Mouse (Mus musculus): ENCODE data around the gene Itprip. TPM values are rescaled to one million over a fixed set of nuclear protein-coding genes. Genes with fewer than 3 reads are reported as not detected.

Itprip gene
- total RNA-seq, 1 experiment: 7.2 TPM

DNA sequence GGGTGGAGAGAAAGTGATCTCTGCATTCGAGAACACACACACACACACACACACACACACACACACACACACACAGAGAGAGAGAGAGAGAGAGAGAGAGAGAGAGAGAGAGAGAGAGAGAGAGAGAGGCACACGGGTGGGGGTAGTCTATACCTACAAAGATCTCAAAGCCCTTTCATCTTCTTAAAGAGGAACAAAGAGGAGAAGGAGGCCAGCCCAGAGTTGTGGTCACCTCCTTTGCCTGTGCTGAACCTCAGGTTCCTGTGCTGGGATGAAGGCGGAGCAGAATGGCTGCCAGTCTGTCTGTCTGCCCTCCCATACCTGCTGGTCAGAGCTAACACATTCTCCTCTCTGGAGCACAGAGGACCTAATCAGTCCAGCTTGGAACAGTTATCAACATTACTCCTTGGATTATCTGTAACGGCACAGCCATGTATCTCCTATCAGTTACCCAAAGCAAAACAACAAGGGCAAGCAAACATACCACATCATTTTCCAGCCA is 8.9 kb downstream of the Itprip start:
- no peak overlapping the region for H3K4me3 ChIP-seq (ENCODE audit: insufficient read depth in 1 of 2, low read depth in 1 of 2, low read length in 2 of 2, poor library complexity in 1 of 2, severe bottlenecking in 1 of 2)
- no peak overlapping the region for H3K27ac ChIP-seq (ENCODE audit: insufficient read depth, low read depth, low read length, poor library complexity, severe bottlenecking)
- no peak for DNase-seq (ENCODE audit: low read depth, low spot score)
- TF ChIP-seq HCFC1 (IDR thresholded peaks at IDR 0.05; ENCODE audit: borderline replicate concordance, insufficient read depth, low read length) (no peak), MAFK (IDR thresholded peaks at IDR 0.05; ENCODE audit: insufficient read depth, low read depth, low read length) (no peak), ZC3H11A (IDR thresholded peaks at IDR 0.05; ENCODE audit: borderline replicate concordance, low read depth, low read length) (no peak), CHD2 (IDR thresholded peaks at IDR 0.05; ENCODE audit: low read depth, low read length) (no peak), ZNF384 (IDR thresholded peaks at IDR 0.05; ENCODE audit: low read depth, low read length) (no peak)
- H3K4me1 ChIP-seq (ENCODE audit: control insufficient read depth in 2 of 2, insufficient read depth in 2 of 2, low read length in 2 of 2, poor library complexity in 1 of 2): peaks cover 2 to 12% of the 10 kb centered on the region in 2 experiments; a peak in 2 of 4 replicates
- no peaks in the 10 kb centered on the region for H3K36me3 ChIP-seq (ENCODE audit: control insufficient read depth, insufficient read depth, low read length, poor library complexity, severe bottlenecking)
- in situ Hi-C loops (cut with MboI; ENCODE audit: low sequenced_read_pairs in 2 of 2, unreplicated experiment in 2 of 2): no loop called here
- no peak overlapping the region for H3K9ac ChIP-seq (ENCODE audit: insufficient read depth, low read depth, low read length, poor library complexity, severe bottlenecking)
- H3K9me3 ChIP-seq (ENCODE audit: control insufficient read depth, insufficient read depth, low read depth, low read length): no peaks in the 10 kb centered on the region

DNA sequence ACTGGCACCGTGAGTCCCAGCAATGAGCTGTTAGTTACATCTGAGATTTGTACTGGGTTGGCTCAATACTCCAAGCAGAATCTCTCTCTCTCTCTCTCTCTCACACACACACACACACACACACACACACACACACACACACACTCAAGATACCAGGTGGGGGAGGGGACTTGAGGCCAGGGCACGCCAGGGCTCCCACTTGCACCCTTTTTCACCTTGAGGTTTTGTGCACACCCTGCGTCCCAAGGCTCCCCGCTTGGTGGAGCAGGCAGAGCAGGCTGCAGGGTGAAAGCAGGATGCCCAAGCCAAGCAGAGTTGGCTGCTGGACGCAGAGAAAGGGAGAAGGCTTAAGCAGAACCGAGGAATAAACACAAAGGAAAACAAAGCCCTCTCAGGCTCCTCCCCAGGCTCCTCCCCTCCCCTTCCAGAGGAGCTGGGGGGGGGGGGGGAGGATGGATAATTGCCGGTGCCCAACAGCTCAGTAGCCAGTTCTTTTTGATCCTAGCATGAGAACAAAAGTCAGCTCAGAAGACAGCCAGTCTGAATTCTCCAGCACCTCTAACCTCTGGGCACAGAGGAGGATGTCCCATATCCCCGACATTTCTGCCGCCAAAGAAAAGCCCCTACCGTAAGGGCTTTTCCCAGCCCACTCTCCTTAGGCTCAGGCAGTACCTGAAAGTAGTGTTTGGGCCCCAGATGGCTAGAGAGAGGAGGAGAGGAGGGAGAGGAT is 9.5 kb downstream of the Itprip start:
- Histone ChIP-seq H3K4me1 (ENCODE audit: control insufficient read depth in 2 of 2, insufficient read depth in 2 of 2, low read length in 2 of 2, poor library complexity in 1 of 2) (peaks cover 2 to 12% of the 10 kb centered on the region in 2 experiments; a peak in 2 of 4 replicates), H3K4me3 (ENCODE audit: insufficient read depth in 1 of 2, low read depth in 1 of 2, low read length in 2 of 2, poor library complexity in 1 of 2, severe bottlenecking in 1 of 2) (no peak overlapping the region; a peak in 1 of 4 replicates), H3K9me3 (ENCODE audit: control insufficient read depth, insufficient read depth, low read depth, low read length) (no peaks in the 10 kb centered on the region), H3K36me3 (ENCODE audit: control insufficient read depth, insufficient read depth, low read length, poor library complexity, severe bottlenecking) (no peaks in the 10 kb centered on the region), H3K27ac (ENCODE audit: insufficient read depth, low read depth, low read length, poor library complexity, severe bottlenecking) (no peak overlapping the region), H3K9ac (ENCODE audit: insufficient read depth, low read depth, low read length, poor library complexity, severe bottlenecking) (0 out of 2 replicates have a peak overlapping the region, but pooled peaks have one; percentile 0)
- TF ChIP-seq CHD2 (IDR thresholded peaks at IDR 0.05; ENCODE audit: low read depth, low read length): no peak
- no peak for TF ChIP-seq MAFK (IDR thresholded peaks at IDR 0.05; ENCODE audit: insufficient read depth, low read depth, low read length)
- TF ChIP-seq ZC3H11A (IDR thresholded peaks at IDR 0.05; ENCODE audit: borderline replicate concordance, low read depth, low read length): no peak
- TF ChIP-seq ZNF384 (IDR thresholded peaks at IDR 0.05; ENCODE audit: low read depth, low read length): no peak
- no peak for TF ChIP-seq HCFC1 (IDR thresholded peaks at IDR 0.05; ENCODE audit: borderline replicate concordance, insufficient read depth, low read length)
- in situ Hi-C loops (cut with MboI; ENCODE audit: low sequenced_read_pairs in 2 of 2, unreplicated experiment in 2 of 2): no loop called here
- no peak for DNase-seq (ENCODE audit: low read depth, low spot score)

DNA sequence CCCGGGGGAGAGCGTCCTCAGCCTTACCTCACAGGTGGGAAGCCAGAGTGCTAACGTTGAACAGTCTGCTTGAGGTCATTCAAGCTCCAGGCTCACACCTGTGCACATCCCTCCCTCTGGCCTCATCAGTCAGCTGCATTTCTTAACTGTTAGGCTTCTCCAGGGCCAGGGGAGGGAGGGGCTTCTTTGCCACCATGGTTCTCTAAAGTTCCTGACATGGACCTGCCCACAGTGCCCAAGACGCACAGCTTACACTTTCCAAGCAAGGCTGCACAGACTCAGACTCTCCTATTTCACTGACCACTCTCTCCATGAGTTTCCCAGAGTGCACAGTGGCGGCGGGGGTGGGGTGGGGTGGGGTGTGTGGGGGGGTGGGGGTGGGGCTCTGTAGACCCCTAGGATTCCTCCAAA is 10.1 kb downstream of the Itprip start:
- in situ Hi-C loops (cut with MboI; ENCODE audit: low sequenced_read_pairs in 2 of 2, unreplicated experiment in 2 of 2): no loop called here
- H3K9me3 ChIP-seq (ENCODE audit: control insufficient read depth, insufficient read depth, low read depth, low read length): no peaks in the 10 kb centered on the region
- peaks cover 2 to 12% of the 10 kb centered on the region in 2 experiments; a peak in 2 of 4 replicates for H3K4me1 ChIP-seq (ENCODE audit: control insufficient read depth in 2 of 2, insufficient read depth in 2 of 2, low read length in 2 of 2, poor library complexity in 1 of 2)
- H3K9ac ChIP-seq (ENCODE audit: insufficient read depth, low read depth, low read length, poor library complexity, severe bottlenecking): no peak overlapping the region
- H3K27ac ChIP-seq (ENCODE audit: insufficient read depth, low read depth, low read length, poor library complexity, severe bottlenecking): no peak overlapping the region
- no peak for TF ChIP-seq HCFC1 (IDR thresholded peaks at IDR 0.05; ENCODE audit: borderline replicate concordance, insufficient read depth, low read length)
- TF ChIP-seq ZC3H11A (IDR thresholded peaks at IDR 0.05; ENCODE audit: borderline replicate concordance, low read depth, low read length): no peak
- no peak for TF ChIP-seq CHD2 (IDR thresholded peaks at IDR 0.05; ENCODE audit: low read depth, low read length)
- no peak for TF ChIP-seq MAFK (IDR thresholded peaks at IDR 0.05; ENCODE audit: insufficient read depth, low read depth, low read length)
- no peak for TF ChIP-seq ZNF384 (IDR thresholded peaks at IDR 0.05; ENCODE audit: low read depth, low read length)
- DNase-seq (ENCODE audit: low read depth, low spot score): no peak
- no peak overlapping the region for H3K4me3 ChIP-seq (ENCODE audit: insufficient read depth in 1 of 2, low read depth in 1 of 2, low read length in 2 of 2, poor library complexity in 1 of 2, severe bottlenecking in 1 of 2)
- no peaks in the 10 kb centered on the region for H3K36me3 ChIP-seq (ENCODE audit: control insufficient read depth, insufficient read depth, low read length, poor library complexity, severe bottlenecking)

DNA sequence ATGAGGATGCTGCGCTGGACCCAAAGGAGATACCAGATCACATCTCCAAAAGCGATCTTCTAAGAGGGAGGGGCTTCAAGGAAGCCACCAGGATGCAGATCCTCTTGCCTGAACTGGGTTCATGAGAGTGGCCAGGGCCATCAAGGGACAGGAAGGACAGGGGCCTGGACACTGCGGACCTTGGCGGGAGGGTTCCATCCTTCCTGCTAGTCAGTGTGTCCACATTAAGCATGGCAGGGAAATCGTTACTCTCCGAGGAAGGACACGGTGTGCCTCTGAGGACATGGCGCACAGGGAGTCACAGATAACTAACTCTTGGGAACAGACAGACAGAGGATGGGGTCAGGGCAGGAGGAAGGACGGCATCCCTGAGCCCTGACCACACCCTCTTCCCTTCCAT is 11.5 kb downstream of the Itprip start:
- no peak for DNase-seq (ENCODE audit: low read depth, low spot score)
- H3K27ac ChIP-seq (ENCODE audit: insufficient read depth, low read depth, low read length, poor library complexity, severe bottlenecking): no peak overlapping the region
- H3K4me3 ChIP-seq (ENCODE audit: insufficient read depth in 1 of 2, low read depth in 1 of 2, low read length in 2 of 2, poor library complexity in 1 of 2, severe bottlenecking in 1 of 2): no peak overlapping the region
- no peak overlapping the region for H3K9ac ChIP-seq (ENCODE audit: insufficient read depth, low read depth, low read length, poor library complexity, severe bottlenecking)
- TF ChIP-seq CHD2 (IDR thresholded peaks at IDR 0.05; ENCODE audit: low read depth, low read length): no peak
- no peak for TF ChIP-seq ZNF384 (IDR thresholded peaks at IDR 0.05; ENCODE audit: low read depth, low read length)
- TF ChIP-seq ZC3H11A (IDR thresholded peaks at IDR 0.05; ENCODE audit: borderline replicate concordance, low read depth, low read length): no peak
- no peak for TF ChIP-seq HCFC1 (IDR thresholded peaks at IDR 0.05; ENCODE audit: borderline replicate concordance, insufficient read depth, low read length)
- no peak for TF ChIP-seq MAFK (IDR thresholded peaks at IDR 0.05; ENCODE audit: insufficient read depth, low read depth, low read length)
- H3K36me3 ChIP-seq (ENCODE audit: control insufficient read depth, insufficient read depth, low read length, poor library complexity, severe bottlenecking): no peaks in the 10 kb centered on the region
- H3K4me1 ChIP-seq (ENCODE audit: control insufficient read depth in 2 of 2, insufficient read depth in 2 of 2, low read length in 2 of 2, poor library complexity in 1 of 2): peaks cover 2 to 12% of the 10 kb centered on the region in 2 experiments; a peak in 2 of 4 replicates
- H3K9me3 ChIP-seq (ENCODE audit: control insufficient read depth, insufficient read depth, low read depth, low read length): no peaks in the 10 kb centered on the region
- in situ Hi-C loops (cut with MboI; ENCODE audit: low sequenced_read_pairs in 2 of 2, unreplicated experiment in 2 of 2): no loop called here
